Mouse (Mus musculus) spleen, adult 12 weeks (tissue): ENCODE data around the gene March5.
A peak's percentile ranks its signal among the peaks of the same experiment; 100 is the strongest.
"Not testable (repeated sequence)": the region's sequence is repeated elsewhere in the genome, so short reads cannot be mapped to it uniquely, and the experiment has no call there.

Experiments
- DNase-seq: peaks from one replicate; pipeline ENCODE4 v3.0.0; 2022; ENCODE audit warnings: low spot score

The March5 gene

DNA sequence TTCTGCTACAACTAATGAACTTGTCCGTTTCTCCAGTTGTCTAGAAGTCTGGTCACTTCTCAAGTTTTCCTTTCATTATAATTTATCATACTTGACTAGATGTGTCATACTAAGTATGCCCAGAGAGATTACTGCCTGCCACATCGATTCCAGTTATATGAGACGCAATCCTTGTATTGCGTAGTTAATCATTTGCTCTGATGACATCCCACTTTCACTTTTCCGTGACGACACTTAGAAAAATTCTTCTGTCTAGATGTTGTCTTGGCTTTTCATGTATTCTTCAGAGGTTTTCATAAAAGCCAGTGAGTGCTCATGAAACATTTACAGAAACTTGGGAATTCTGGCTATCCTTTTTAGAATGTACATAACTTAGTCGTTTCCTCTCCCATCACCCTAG is 1.6 kb downstream of the March5 start:
- DNase-seq: no peak

DNA sequence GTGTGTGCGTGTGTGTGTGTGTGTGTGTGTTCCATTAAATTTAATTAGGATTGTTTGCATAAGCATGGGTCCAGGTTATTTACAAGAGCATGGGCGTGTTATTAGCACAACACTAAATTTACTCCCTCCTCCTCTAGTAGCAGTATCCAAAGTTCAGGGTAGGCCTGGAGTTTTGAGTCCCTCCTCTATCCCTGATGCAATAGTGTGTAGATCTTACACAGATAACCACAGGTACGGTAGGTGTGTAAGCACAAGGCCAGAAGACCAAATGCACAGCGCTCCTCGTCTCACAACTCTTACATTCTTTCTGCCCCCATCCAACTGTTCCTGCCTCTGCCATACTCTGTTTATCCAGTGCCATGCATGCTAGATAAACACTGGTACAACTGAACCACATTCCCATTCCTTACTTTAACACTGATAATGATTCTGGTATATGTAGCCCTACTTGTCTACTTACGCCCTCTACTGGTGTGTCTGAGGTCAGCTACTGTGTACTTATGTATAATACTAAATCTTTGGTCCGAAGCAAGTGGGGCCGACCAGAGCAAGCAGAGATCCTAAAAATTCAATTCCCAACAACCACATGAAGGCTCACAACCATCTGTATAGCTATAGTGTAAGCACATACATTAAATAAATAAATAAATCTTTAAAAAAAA is 2.3 kb downstream of the March5 start:
- DNase-seq: no peak

DNA sequence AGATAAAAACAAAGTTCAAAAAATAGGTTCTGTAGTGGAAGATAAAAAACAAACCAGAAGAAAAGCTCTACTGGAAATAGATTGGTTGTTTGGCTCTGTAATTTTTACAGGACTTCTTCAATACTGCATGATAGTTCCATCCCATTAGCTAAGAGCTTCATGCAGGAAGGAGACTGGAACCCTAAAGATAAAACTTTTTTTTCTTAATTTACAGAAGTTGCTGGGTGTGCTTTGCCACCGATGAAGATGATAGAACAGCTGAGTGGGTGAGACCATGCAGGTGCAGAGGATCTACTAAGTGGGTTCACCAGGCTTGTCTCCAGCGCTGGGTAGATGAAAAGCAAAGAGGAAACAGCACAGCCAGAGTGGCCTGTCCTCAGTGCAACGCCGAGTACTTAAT is 3.1 kb downstream of the March5 start:
- no peak for DNase-seq

- DNase-seq: no peak
Measured at GRCm38 (mm10) chr19:37211416-37211815, 4.1 kb downstream of the March5 start.

DNA sequence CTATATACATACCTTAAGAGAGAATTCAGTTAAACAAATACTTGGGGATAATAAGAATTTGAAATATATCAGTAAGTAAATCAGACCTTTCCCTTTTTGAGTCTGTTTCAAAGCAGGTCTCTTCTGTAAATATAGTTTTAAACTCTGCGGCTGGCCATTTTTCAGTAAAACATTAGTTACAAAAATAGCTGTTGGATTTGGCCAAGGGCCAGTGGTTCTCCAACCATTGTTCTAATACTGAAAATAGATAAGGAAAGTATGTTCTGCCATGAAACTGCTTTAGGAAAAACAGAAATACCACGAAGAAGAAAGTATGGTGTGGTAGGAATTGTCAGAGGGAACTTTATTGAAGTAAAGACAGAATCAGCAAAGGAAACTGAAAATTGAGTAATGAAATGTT is 7.4 kb downstream of the March5 start:
- no peak for DNase-seq

DNA sequence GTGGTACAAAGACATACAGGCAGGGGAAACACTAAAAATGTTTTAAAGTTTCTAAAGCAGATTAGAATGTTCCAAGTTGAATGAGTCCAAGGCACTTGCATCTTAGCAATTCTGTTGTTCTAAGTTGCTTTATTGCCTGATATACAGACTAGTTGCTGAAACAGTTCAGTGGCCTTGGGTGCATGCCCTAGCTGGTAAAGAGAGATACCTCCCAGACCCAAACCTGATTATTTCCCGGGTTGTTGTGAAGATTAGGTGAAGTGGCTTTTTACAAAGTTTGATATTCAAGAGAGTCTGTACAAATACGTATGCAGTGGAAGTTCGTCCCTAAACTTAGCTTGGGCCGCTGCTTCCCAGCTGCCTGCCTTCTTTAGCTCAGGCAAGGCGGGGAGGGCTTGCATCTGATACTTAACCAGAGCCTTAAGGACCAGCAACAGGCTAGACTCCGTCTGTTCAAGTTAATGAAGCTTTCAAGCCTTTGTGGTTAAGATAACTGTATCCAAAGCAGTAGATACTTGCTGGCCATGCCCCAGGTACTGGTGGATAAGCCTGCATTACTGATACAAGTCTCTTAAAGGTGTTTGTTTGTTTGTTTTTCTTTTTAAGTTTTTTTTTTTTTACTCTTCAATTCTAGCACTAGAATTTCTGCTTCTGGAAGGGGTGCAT is 18.0 kb downstream of the March5 start:
- no peak for DNase-seq

GRCm38 (mm10) chr19:37232598-37232997 is 25.3 kb downstream of the March5 start:
- not testable (repeated sequence) for DNase-seq

DNA sequence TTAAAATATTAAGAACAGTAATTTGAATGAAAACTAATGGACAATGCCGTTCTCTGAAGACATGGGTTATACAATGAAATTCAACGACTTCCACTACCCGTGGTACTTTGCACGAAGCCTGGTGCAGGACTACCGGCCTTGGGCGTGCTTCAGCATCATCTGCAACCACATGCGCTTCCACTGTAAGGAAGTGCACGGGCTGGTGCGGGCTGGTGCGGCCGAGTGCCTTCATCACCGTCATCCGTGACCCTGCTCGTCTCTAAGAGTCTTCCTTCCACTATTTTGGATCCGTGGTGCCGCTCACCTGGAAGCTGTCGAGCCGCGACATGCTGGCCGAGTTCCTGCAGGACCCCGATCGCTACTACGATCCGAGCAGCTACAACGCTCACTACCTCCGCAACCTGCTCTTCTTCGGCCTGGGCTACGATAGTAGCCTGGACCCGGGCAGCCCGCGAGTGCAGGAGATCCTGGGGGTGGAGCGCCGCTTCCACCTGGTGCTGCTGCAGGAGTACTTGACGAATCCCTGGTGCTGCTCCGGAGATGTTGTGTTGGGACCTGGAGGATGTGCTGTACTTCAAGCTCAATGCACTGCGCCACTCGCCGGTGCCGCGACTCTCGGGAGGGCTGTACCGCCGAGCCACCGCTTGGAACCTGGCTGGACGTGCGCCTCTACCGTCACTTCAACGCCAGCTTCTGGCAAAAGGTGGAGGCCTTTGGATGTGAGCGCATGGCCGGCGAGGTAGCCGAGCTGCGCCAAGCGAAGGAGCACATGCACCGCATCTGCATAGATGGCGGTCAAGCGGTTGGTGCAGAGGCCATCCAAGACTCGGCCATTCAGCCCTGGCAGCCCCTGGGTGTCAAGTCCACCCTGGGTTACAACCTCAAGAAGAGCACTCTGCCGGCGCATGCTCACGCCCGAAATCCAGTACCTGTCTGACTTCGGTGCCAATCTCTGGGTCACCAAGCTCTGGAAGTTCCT is 26.5 kb downstream of the March5 start:
- DNase-seq: peak; percentile 43

DNA sequence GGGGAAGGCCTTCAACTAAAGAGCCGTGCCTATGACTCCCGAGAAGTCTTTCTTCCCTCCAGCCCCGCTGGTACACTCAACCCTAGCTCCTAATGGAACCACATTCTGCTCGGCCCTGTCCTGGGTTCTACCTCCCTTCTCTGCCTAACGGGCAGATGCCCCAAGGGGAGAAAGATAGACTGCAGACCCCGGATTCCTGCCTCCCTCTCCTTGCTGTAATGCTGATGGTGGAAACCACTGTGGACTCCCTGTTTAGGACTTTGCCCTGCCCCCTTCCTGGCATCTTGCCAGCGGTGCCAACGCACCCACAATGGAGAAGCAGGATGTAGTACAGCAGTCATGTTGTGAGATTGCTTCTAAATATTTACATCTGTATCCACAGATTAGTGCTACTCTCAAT is 28.5 kb downstream of the March5 start:
- DNase-seq: peak; percentile 54

DNA sequence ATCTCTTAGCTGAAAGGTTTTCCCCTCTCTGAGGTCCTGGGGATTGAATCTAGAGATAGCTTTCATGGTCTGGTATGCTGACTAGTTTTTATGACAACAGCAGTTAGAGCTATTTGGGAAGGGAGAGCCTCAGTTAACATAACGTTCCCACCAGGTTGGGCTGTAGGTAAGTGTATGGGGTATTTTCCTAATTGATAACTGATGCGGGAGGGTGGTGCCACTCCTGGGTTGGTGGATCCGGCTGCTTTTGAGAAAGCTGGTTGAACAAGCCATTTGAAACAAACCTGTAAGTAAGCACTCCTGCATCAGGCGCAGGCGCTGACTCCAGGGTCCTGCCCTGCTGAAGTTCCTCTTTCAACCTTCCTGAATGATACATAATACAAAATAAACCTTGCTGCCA is 30.0 kb downstream of the March5 start:
- DNase-seq: peak; percentile 37

- DNase-seq: peak; percentile 72
Measured at GRCm38 (mm10) chr19:37237712-37238437, 30.5 kb downstream of the March5 start.

DNA sequence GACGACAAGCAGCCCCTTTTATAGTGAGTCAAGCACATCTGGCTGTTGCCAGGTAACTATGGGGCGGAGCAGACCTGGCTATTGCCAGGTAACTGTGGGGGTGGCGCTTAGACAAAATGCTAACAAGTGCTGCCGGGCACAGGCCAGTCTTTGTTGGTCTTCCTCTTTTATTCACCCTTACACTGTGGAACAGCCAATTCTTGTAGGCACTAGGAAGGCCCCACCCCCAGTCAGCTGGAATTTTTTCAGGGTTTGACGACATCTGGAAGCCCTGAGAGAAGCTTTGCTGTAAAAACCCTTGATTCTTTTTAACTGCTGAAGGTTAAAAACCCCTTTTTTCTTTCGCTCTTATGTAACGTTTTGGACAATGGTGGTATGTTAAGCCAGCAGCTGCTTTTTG is 31.3 kb downstream of the March5 start:
- DNase-seq: peak; percentile 35

DNA sequence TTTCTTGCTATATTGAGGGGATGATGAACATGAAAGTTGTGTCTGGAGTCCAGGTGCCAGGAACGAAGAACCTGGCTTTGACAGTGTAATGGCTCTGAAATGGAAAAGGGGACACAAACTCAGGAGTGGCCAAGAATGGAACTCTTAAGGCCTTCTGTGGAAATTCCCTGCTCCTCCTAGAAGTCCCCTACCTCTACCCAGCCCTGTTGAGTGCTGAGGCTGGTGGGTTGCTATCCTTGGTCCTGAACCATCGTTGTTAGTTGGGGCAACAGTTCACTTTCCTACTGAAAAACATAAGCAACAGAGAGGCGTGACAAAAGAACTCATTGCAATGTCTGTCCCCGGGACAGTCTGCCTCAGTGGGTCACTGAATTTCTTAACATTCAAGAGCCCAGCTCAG is 31.8 kb downstream of the March5 start:
- DNase-seq: peak; percentile 28

GRCm38 (mm10) chr19:37241201-37241600 is 33.9 kb downstream of the March5 start:
- no peak for DNase-seq

DNA sequence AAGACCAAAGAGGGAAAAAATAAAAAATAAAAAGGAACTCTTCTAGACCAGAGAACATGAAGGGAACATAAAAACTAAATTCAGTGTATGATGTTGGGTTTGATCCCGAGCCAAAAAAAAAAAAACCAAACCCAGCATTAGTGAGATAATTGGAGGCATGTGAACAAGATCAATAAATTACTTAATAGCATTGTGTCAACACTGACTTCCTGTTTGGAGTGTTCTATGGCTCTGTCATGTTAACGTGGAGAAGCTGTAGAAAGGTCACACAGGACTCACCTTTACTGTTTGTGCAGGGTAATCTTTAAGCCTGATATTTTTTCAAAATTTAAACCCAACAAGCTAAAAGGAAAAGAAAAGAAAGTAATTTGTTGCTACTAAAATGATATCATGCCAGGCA is 35.4 kb downstream of the March5 start:
- no peak for DNase-seq

DNA sequence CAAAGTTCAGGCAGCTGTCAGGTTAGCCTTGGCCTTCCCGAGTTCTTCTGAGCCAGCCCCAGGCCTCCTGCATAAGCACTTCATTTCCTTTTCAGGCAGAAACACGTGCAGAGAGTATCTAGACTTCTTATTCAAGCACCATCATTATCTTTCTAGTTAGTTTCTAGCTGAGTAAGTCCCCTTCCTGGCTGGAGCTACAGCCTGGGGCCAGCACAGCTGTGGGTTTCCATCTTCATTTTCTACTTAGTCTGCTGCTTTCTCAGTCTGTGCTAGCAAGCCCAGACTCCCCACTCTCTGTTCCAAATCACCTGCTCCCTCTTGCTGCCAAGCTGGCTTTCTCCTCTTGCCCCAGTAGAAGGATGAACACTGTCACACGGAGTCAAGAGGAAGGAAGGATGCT is 39.5 kb downstream of the March5 start:
- no peak for DNase-seq

DNA sequence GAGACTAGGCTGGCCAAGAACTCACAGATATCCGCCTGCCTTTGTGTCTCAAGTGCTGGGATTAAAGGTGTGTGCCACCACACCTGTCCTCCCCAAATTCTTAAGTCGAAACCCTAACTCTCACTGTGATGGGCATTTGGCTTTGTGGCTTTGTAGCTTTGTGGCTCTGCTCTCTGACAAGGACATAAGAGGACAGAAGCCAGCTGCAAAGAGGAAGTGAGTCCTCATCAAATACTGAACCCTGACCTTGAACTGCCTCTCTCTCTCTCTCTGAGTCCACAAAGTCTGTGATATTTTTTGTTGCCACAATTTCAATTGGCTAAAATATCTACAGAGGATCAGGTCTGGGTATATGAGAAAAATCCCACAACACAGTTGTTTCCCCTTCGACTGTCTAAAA is 40.9 kb downstream of the March5 start:
- no peak for DNase-seq

DNA sequence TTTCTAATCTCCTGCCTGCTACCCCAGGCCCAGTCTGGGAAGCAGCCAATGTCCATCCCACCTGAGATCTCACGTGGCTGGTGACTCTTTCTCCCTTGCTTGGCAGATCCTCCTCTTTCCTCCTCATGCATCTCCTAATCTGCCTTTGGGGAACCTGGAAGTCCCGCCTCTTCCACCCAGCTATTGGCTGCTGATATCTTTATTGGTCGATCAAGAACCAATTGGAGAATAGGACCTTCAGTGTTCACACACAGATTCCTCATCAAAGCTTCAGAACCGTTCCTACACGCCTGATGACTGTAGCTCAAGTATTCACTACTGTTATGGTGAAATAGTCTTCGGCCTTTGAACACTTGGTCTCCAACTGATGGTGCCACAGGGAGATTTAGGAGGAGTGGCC is 44.8 kb downstream of the March5 start:
- no peak for DNase-seq

DNA sequence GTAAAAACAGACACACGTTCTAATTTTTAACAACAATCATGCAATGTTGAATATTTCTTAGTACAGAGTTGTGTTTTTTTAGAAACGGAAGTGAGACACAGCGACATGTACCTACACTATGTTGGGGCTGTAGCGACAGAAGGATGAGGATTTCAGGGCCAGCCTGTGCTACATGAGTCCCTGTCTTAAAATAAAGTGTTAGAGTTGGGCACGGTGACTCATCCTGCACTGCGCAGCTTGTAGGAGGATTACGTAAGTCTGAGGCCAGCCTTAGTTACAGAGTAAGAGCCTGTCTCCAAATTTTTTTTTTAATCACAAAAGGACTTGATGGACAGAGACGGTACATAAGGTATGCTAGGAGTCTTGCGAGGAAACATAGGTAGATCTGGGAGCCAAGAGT is 48.0 kb downstream of the March5 start:
- no peak for DNase-seq

- DNase-seq: no peak
Measured at GRCm38 (mm10) chr19:37262389-37262788, 55.0 kb downstream of the March5 start.

GRCm38 (mm10) chr19:37263566-37263942 is 56.2 kb downstream of the March5 start:
- no peak for DNase-seq
